Mouse (Mus musculus) layer of hippocampus, postnatal 14 days (tissue): Measurements from ENCODE around the gene Chn2. TPM values are rescaled to one million over a fixed set of nuclear protein-coding genes. Genes with fewer than 3 reads are reported as not detected.

Experiments
- DNase-seq, 2 experiments: peaks; one replicate each; pipeline ENCODE4 v3.0.0; 2021 to 2022; ENCODE audit warnings: low spot score in 2 of 2, mixed read lengths in 1 of 2
- total RNA-seq, 2 experiments: library from RNA; stranded (reverse); gene quantifications; 2 replicates each; pipeline ENCODE4 v1.2.3; 2021

Chn2 gene
- total RNA-seq, 2 experiments from 2014 or later = 28.5 to 33.4 TPM

DNA sequence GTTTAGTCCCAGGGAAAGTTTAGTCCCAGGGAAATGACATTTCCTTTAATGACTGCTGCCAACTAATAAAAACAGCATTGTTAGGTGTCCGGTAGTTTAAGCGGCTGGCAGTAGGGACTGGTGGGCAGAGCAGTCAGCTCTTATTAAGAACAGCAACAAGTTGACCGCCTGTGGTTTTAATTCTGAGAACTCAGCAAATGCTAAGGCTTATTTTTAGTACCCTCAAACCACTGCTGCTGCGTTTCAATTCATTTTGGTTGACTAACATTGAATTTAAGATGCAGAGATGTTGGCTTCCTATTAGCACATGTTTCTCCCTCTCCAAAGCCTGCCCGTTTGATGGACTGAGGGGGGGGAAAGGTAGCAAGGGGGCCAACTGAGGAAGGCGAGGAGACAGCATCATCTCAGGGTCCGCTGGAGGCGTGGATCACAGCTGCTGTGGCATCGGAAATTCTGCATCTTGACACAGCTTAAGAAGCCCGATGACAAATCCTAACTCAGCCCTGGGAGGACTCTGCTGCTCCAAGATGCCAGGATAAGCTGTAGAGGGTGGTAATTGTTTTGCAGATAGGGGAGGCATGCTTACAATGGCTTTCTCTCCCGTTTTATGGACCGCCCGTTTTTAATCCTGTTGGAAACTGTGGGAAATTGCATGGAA is 2.2 kb downstream of the Chn2 start:
- DNase-seq = no peak

DNA sequence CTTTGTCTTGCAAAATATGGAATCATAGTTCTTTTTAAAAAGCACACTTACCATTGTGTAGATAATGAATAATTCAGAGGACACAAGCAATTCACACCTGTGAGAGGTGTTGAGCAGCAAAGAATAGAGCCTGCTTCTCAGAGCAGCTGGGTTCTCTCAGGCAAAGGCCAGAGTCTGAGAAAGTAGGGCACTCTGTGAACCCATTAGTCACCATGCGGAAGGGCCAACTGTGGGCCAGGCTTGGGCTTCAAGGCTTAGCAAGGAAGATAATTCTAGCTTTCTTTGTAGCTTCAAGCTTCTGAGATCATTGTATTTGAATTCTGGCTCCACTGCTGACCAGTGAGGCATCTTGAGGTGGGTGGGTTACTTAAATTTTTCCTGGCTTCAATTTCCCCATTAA is 2.8 kb downstream of the Chn2 start:
- no peak for DNase-seq

DNA sequence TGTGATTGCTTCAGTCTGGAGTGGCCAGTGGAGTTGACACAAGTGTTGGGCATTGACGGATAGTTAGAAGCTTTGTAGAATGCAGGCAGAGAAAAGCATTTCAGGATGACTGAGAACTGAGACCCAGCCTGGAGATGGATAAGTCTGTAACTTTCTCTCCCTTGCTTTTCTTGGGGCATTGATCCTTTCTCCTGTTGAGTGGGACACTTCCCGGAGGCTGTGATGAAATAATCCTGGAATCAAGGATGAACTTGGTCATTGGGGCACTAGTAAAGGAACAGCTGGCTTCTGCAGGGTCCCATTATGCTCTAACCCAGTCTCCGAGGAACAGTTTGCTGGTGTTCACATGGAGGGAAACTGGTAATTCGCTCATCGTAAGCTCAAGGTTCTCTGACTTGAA is 4.2 kb downstream of the Chn2 start:
- DNase-seq = no peak

DNA sequence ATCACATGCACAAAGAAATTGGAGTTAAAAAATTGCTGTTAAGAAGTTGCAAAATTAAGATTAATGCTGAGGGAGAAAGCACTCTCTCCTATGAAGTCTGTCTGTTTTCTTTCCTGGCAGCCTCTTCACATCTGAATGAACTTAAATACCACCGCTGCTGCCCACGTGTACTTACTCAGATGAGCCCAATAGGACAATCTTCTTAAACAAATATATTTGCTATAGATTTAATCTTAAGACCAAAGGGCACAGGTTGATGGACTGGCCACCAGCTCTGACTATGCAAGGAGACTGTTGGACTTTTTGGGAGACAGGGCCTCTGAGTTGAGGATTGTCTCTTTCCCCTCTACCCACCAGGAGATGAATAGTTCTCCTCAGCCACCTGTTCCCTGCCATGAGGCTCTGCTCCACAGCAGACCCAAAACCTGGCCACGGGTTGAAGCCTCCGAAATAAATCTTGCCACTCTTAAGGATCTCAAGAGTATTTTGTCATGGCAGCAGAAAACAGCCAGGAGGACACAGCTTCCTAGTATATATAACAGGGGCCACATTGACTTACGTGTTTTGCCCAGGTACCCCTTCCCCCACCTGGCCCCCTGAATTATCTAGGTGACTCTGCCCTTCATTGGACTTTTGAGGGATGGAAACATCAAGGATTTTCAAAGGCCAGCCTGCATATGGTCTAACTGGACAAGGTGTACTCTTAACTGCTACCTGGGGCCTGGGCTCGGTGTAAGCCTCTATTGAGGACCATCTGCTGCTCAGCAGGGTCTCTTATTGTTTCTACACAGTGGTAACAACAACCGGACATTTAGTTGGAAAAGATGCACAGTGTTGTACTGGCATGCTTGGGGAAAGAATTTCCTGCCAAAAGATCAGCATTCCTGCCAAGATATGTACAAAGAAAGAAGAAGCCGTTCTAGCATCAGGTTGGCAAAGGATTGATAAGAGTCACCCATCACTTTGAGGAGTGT is 6.7 kb downstream of the Chn2 start:
- no peak for DNase-seq

DNA sequence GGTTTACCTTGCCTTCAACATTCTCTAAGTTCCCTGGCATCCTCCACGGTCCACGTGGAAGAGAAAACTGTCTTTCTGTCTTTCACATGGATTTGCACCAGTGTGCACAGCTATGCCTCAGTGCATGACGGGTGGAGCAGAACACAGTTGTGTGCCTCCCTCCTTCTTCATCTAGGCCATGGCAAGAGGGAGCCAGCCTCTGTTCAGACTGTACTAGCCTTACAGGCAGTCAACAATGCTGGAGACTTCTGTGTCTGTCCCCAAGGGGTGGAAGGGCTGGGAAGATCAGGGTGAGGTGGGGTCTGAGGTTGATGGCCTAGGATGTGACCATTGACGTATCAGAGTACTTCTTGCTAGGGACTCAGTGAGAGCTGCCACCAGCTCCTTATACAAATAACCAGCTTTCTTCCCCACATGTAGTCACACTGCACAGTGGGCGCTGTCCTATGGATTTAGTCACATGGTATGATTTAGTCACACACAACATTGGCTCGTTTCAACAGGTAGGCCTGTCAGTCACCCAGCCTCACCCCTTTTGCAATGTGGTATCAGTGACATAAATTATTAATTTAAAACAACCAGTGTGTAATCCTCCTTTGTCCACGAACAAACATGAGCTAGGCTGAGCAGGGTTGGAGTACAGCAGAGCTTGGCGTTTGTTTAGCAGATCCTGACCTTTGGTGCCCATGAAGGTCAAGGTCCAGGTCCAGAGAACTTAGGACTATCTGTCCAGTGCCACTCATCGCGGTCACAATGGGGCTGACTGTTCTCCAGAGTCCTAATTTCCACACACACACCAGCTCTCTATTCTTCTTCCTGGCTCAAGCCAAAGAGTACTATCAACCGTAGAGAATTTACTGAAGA is 7.8 kb downstream of the Chn2 start:
- DNase-seq = no peak

DNA sequence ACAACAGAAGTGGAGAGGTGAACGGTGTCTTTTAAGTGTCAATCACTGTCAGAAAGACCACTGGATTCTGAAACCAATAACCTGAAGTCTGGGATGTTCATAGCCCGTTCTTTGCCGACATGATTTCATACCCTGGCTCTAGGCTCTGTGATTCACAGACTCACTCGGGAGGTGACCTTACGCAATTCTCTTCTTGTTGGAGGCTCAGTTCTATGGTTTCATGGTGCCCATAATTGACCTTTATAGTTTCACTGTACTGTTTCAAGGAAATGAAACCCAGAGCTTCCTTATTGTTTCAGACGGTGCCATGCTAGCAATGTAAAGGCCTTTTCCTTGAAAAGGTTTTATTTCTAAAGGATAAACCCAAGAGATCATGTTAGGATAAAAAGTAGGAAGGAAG is 9.4 kb downstream of the Chn2 start:
- no peak for DNase-seq

DNA sequence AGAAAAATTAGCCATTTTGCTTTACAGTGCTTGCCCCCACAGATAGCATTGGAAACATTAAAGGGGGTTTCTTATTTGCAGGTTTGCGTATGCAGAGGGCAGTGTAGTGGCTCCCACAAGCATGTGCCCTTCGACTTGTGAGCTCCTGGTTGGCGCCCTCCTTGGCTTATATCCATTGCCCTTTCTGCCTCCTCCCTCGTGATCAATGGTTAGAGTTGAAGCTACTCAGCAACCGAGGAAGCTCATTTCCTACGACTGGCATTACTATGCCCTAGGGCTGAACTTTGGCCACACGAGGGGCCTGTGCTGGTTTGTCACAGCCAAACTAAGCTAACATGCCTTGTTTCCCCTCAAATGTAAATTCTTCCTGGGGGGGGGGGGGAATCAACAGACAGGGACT is 11.8 kb downstream of the Chn2 start:
- no peak for DNase-seq

DNA sequence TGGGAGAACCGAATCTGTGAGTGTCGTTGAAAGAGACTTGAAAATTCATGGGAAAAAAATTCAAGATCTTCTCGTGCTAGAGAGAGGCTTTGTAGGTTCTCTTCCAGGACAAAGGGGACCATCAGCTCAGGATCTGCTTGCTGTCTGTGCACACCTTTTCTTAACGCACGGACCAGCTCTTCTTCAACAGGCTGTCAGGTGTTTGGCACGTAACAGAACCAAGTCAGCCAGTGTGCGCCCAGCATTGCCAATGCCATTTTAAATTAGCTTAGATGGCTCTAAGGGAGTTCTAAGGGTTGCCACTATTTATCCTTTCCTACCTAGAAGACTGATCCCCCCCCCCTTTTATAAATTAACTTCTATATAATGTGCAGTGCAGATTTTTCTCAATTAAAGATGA is 12.8 kb downstream of the Chn2 start:
- DNase-seq = no peak

DNA sequence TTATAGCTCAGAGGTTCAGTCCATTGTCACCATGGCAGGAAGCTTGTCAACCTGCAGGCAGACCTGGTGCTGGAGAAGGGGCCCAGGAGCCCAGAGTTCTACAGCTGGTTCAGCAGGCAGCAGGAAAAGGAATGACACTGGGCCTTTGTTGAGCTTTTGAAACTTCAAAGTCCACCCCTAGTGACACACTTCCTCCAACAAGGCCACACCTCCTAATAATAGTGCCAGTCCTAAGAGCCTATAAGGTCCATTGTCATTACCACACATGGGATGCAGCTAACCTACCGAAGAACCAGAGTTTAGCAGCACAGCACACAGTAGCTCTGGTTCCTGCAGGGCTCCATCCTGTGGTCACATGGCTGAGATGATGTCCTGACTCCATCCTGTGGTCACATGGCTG is 13.3 kb downstream of the Chn2 start:
- DNase-seq = no peak

DNA sequence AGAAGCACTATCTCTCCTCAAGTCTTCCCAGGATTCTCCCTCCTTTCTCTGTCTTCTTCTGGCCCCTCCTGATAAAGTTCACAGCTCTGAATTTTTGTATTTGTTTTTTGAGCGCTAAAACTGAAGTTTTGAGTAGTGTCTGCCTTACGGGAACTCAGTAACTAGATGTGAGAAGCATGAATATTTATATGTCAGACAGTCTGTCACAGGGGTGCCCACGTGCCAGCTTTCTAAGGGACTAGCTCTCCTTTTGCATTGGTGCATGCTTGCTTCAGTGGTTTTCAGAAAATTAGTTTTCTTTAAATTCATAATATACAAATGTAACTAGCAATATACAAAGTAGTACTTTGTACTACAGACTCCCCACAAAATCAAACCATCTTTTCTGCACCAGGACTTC is 14.0 kb downstream of the Chn2 start:
- DNase-seq = no peak

DNA sequence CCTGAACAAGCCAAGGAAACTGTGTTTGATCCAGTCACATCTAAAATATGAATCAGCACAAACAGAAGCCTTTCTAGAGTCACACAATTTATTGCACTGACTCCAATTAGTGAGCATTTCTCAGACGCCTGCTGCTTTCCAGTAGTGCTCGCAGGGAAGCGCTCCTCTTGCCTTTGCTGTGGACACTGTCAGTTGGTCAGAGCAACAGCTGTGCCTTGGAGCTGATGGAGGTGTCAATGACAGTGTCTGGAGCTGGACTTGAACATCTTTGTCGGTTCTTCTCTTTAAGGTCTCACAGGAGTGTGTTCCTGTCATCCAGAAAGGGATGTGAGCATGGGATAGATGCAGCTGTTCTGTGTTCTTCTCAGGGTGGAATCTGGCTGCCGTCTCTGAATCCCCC is 16.0 kb downstream of the Chn2 start:
- DNase-seq = no peak

DNA sequence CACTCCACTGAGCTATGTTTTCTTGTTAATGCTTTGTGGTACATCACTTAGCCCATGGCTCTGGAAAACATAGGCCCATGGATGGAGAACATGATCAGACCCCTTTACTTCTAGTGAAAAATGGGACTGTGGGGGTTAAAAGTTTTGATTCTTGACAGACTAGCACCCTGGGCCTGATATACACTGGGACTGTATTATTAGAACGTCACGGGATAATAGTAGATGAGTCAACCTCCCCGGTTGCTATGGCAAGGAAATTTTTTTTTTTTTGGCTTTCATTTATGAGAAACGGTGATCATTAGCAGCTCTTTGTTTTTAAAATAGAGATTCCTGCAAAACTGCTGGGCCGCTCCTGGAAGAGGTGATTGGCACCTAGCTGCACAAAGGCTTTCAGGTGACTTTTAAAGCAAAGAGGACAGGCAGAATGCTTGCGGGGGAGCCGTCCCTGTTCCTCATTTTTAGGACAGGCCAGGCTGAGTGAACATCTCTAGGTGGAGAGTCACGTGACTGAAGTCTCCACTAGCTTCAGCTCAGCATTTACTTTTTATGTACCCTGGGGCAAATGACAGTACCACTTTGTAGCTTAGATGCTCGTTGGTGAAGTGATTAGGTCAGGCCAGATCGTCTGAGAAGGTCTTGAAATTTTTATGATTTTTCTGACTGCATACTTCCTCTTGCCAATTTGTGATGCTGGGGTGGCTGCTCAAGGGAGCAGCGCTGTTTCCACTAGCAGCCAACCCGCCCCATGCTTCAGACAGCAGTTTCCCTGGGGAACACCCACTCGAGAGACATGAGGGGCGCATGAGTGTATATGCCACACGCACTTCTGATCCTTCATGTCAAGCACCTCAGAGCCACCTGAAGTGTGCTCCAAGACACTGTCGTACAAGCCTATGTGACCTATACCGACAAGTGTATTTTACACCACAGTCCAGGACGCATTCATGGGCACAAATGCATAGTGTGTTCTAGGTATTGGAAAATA is 17.5 kb downstream of the Chn2 start:
- no peak for DNase-seq

DNA sequence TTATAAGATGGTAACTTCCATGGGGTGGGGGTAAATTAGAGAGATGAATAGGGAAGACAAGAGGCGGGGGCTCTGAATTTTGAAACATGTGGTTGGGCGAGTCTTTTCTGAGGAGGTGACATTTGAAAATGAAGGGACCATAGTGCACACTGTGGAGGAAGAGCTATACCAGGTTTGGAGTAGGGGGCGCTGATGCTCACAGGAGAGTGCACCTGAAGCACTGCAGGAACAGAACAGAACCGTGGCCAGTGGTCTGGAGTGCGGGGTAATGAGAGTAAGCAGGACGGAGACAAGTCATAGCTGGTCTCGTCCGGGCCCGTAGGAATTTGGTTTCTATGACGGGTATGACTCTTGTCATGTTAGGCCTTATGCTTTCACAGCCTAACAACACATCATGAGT is 18.3 kb downstream of the Chn2 start:
- no peak for DNase-seq

DNA sequence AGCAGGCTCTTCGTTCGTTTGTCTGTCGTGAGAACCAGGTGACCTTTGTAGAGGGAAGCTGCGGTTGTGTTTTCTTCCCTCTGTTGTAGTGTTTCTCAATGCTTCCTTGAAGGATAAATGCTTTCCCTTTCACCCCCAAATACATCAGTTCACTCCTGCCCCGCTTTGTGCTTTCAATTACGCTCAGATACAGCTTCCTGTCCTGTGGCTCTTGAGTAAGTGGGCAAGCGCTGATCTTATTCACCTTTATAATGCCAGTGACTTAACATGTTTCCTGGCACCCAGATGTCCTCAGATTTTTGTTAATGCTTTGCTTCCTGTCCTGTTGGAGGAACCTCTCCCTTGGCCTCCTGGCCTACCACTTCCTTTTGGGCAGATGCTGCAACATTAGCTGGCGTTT is 19.5 kb downstream of the Chn2 start:
- DNase-seq = no peak

DNA sequence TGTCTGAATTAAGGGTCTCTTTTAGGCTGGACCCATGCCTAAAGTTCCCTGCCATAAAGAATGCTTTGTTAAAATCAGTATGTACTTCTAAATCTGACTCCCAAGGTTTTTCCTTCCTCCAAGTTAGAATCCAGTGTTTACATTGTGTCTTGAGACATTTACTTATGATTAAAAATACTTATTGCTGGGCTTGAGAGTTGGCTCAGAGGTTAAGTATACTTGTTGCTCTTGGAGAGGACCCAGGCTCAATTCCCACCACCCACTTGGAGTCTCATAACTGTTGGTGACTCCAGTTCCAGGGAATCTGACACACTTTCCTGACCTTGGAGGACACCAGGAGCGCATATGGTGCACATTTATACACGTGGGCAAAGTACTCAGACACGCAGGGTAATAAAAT is 20.9 kb downstream of the Chn2 start:
- DNase-seq = no peak

DNA sequence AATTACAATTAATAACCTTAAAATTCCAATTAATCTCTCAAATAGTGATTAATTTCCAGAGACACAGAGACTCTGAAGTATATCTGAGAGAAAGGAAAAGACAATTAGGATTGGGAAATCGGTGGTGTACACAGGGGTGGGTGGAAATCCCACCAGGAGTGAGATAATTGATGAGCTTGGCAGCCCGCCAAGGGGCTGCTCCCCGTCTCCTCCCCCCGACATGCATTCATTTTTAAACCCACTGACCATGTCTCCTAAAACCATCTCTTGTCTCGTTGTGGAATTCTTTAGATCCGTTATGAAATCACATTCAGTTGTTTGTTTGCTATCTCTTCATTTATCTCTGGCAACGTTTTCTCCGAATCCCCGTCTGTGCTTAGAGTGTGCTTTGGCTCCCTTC is 22.0 kb downstream of the Chn2 start:
- no peak for DNase-seq

DNA sequence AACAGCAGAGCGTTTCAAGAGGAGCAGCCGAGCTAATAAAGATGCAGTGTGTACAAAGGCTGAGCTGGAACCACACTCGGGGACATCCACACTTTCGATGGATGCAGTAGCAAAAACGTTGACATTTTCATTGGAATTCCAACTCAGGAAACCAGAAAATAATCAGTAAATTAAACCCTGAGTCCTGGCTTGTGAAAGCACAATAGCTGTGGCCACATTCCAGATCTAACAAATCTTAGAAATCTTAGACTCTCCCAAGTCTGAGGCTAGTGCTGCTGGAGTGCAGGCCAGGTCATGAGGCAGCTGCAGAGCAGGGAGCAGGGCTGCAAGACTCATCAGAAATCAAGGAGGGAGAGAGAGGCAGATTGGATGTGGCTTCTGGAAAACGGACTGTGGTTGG is 24.5 kb downstream of the Chn2 start:
- no peak for DNase-seq

DNA sequence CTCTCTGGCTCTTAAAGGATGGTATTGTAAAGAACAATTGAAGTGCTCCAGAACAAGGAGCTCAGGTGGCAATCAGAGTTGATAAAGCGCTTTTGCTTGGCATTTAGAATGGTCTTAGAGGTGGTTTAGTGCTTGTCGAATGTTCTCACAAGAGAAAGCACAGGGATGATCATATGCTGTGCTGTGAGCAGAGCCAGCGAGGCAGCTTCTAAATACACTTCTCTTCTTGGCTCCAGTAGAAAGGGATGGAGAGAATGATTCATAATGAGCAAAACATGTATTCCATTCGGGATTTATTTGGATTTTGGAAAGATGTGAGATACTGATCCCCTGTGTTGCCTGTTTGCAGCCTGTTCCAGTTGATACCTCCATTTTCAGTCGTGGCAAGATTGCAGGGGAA is 28.0 kb downstream of the Chn2 start:
- DNase-seq = no peak

DNA sequence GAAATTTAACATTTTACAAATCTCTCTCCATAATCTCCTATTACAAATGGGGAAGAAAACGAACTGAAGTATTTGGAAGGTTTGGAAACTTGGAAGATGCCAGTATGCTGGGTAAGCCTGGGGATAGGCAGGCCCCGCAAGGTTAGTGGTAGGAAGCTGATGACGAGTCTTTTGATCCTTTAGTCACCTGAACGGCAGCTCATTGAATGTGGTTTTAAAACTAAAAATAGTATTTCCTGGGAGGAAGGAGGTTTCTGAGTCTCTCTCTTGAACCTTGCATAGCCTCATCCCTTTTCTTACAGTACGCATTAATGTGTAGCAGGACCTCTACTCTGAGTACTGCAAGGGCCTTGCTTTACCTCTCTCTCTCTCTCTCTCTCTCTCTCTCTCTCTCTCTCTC is 29.5 kb downstream of the Chn2 start:
- no peak for DNase-seq

DNA sequence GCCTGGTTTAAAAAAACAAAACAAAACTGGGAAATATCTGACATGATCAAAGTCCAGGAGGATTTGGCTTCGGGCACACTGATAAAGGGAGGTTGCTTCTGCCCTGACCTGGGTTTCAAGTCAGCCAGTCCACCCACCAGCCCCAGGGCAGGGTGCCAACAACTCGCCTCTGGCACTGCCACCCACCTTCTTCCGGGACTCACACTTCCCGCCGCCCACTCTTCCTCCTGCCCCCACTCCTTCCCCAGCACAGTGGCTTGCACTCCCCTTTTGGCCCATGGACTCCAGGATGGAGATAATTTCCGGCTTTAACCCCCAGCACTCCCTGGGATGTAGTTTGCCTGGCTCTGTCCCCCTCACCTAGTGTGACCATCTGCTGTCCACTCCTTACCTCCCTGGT is 31.4 kb downstream of the Chn2 start:
- no peak for DNase-seq

DNA sequence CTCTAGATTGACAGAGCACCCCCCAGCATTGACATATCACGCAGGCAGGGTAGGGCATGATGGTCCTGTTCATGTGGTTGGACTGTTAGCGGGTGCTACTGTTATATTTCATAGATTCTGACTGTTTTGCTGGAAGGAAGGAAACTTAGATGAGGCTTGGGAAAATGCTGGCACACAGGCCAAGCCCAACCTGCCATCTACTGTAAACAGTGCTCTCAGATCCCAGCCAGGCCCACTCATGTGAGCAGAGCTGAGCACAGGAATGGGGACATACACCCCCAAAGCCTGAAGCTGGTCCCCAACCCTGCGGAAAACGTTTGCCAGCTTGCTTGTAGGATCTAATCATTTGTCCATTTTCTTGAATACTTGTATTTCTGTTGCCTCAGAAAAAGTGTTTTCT is 32.1 kb downstream of the Chn2 start:
- DNase-seq = no peak
